Mouse (Mus musculus): ENCODE data around the gene Bckdk. TPM values are rescaled to one million over a fixed set of nuclear protein-coding genes. Genes with fewer than 3 reads are reported as not detected.

The Bckdk gene
- polyA plus RNA-seq, 1 experiment = 166 TPM

DNA sequence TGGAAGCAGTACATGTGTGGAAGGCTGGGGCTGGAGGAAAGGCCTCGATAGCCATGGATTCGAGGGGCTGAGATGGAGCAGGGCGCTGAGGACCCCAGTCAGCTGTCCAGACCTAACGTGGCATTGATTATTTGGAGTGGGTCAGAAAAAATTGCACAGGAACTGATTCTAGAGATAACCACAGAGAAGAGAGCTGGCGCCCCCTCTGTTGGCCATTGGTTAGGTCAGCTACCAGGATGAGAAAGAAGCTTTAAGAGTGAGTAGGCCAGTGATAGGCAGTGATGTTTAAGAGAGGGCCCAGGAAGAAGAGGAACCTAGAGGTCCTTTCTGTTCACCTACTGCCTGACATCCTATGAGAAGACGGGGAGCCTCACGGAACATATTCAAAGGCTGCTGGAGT is 15.4 kb downstream of the Bckdk start:
- TF ChIP-seq GATA1 (IDR thresholded peaks at IDR 0.05; ENCODE audit: low read length) = no peak

DNA sequence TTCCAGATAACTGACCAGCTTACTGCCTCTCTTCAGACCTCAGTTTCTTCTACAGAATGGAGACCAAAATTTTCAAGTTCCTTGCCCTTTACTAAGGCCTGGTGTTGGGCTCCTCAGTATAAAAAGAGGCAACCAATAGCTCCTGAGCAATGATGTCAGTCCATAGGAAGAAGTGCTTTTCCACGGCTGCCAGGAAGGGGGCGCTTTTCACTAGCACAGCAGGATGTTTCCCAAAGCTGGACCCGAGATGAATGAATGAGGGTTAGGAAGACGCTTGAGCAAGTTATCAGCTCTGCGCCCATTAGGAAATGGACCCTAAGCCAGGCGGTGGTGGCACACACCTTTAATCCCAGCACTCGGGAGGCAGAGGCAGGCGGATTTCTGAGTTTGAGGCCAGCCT is 17.6 kb downstream of the Bckdk start:
- no peak for TF ChIP-seq GATA1 (IDR thresholded peaks at IDR 0.05; ENCODE audit: low read length)

DNA sequence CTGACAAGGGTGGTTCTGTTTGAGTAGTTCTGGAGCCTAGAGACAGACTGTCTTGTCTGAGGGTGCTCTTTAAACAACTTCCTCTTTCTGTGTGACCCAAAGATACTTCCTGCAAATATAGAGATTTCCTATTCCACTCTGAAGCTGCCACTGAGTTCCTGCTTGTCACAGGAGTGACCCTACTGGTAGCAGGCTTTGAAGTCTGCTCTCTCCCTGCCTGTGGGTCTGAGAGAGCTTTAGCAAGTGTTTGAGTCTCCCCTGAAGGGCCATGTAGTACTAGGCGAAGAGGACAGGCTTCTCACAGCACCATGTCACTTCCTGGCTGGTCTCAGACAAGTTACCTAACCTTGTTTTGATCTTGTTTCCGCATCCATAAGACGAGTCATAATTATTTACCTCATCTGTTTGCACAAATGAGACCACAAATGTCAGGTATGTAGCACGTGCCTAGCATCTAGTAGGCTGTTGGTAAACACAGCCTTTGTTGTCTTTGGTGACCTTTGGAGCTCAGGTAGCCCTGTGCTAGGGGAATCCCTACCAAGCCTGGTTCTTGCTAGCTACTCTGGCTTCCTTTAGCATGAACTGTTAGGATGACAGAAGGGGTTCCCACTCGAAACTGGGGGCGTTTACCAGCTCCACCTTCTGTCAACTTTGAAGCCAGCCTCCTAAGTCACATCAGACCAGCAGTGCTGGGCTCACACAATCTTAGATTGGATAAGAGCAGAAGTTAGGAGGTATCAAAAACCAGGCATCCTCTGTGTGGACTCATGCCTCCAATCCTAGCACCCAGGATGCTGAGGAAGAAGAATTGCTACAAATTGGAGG is 18.8 kb downstream of the Bckdk start:
- TF ChIP-seq GATA1 (IDR thresholded peaks at IDR 0.05; ENCODE audit: low read length) = no peak

- no peak for TF ChIP-seq GATA1 (IDR thresholded peaks at IDR 0.05; ENCODE audit: low read length)
Measured at GRCm38 (mm10) chr7:127923714-127924113, 19.8 kb downstream of the Bckdk start.

- no peak for TF ChIP-seq GATA1 (IDR thresholded peaks at IDR 0.05; ENCODE audit: low read length)
Measured at GRCm38 (mm10) chr7:127925252-127925651, 21.4 kb downstream of the Bckdk start.

DNA sequence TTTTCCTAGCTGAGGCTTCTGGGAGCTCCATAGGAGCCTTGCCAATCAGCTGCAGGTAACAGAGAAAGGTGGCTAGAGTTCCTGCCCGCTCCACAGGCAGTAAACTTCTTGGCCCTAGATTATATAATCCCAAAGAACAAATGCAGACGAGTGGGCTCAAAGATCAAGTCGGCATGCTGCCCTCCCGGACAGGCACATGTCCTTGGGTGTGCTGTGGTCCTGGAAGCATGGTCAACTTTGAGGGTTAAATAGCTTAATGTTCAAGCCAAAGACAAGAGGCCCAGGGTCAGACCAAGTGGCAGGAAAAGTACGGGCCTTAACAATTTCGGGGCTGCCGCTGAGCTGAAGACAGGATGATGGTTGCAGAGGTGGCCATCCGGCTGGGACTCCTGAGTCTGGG is 22.2 kb downstream of the Bckdk start:
- TF ChIP-seq GATA1 (IDR thresholded peaks at IDR 0.05; ENCODE audit: low read length) = no peak

DNA sequence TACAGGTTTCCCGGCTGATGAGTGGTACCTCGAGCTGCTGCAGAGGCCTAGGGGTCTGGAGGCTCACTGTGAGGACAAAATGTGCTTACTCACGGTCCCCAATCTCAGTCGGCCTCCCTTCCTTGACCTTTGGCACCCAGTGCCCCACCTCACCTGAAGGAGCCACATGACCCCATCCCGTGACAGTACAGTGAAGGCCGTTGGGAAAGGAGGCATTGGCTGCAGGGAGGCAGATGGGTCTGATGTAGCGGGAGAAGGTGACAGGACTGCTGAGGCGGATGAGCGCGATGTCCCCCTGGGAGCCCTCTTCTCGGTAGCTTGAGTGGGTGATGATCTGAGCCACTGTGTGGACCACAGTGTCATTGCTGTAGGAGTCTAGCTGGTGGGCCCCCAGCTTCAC is 23.0 kb downstream of the Bckdk start:
- TF ChIP-seq GATA1 (IDR thresholded peaks at IDR 0.05; ENCODE audit: low read length) = no peak

DNA sequence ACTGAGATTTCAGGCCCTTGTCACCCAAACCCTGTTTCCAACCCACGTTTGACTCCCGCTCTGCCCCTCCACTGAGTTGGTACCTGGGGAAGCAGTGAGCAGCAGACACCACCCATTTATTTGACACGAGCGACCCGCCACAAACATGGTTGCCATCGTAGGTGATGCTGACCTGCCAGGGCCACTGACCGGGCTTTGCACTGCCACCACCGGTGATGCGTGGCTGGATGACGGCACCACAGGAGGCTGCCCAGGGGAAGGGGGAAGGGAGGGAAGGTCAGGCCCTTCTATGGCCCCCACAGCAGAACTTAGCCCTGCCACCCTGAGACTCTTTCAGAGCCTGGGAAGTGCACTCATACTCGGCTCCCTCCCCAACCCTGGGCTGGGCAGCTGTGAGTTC is 23.8 kb downstream of the Bckdk start:
- no peak for TF ChIP-seq GATA1 (IDR thresholded peaks at IDR 0.05; ENCODE audit: low read length)

- TF ChIP-seq GATA1 (IDR thresholded peaks at IDR 0.05; ENCODE audit: low read length) = no peak
Measured at GRCm38 (mm10) chr7:127928596-127928995, 24.7 kb downstream of the Bckdk start.

DNA sequence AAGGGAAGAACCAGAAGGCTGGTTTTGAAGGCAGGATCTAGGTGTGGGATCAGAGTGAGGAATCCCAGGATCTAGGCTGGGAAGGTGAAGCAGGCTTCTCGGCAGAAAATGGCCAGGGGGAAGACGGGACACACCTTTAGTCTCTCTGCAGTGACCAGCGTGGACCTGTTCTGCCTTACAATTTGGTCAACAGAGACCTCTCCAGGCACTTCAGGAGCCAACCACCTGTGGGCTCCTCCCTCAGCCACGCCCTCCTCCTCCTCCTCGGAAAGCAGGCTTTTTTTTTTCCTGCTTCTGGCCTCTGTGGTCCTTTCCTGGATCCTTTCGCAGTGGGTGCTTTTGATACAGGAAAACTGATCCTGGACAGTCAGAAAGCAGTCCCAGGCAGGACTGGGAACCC is 26.0 kb downstream of the Bckdk start, which contains the start of gene Prss8:
Gene Prss8, minus strand, starts transcription at position 182 of the 400 bp plus-strand sequence.
- TF ChIP-seq GATA1 (IDR thresholded peaks at IDR 0.05; ENCODE audit: low read length) = no peak

GRCm38 (mm10) chr7:127930636-127931035 is 26.8 kb downstream of the Bckdk start:
- no peak for TF ChIP-seq GATA1 (IDR thresholded peaks at IDR 0.05; ENCODE audit: low read length)

DNA sequence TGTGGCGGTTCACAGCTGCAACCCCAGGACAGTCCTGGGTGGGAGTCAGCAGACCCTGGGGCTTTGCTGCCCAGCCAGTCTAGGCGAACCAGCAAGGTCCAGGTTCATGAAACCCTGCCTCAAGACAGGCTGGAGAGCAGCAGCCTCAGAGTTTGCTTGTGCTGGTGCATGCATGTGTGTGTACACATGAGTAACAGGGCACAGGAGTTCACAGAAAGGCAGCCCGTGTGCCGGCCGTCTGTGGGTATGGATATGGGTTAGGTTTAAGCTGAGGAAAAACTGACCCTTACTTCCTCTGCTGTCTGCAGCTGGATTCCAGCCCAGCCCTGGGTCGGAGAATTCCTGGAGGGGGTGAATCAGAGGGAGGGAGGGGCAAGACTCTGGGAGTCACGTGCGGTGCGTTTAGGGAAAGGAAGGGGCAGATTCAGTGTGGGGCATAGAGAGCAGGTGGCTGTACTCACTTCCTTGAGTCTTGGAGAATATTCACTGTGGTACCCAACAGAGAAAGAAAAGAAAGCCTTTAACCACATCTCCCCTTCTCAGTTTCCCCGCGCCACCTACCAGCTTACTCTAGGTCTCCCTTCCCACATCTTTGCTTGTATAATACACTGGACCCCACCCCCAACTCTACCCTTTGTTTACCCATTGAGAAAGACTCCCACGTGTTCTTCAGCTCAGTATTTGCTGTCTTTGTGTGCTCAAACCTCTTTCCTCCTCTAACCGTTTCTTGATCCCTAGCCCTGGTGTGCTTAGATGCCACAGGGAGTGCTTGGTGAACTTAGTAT is 27.7 kb downstream of the Bckdk start:
- no peak for TF ChIP-seq GATA1 (IDR thresholded peaks at IDR 0.05; ENCODE audit: low read length)

DNA sequence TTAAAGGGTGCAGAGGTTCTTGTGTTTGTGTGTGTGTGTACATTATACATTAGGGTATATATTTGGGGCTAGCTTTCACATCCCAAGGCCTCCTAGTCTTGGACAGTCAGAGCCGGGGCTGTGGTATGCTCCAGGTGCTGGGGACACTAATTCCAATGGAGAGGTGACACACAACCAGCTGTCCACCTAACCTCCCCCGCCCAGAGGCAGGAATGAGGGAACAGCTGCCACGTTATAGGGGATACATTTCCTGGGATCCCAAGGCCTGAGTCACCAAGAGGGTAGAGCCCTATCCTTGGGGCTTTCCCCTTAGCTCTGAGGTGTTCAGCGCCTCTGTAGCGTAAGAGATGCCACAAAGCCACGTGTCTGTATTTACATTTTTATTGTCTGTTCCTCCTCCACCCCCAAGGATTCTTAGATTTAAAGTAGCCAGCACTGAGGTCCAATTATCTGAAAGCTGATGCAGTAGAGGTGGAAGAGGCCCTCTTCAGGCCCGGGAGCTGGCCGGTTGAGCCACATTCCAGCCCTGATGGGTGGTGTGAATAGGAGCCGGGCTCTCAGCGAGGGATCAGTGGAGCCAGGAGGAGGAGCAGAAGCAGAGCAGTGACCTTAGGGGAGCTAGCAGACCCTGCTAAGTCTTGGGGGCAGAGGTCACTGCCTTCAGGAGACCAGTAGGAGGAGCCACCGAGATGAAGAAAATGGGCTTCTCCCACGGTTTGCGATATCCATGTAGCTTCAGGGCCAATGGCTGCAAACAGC is 28.6 kb downstream of the Bckdk start:
- TF ChIP-seq GATA1 (IDR thresholded peaks at IDR 0.05; ENCODE audit: low read length) = no peak

GRCm38 (mm10) chr7:127934075-127934474 is 30.2 kb downstream of the Bckdk start:
- TF ChIP-seq GATA1 (IDR thresholded peaks at IDR 0.05; ENCODE audit: low read length) = no peak

DNA sequence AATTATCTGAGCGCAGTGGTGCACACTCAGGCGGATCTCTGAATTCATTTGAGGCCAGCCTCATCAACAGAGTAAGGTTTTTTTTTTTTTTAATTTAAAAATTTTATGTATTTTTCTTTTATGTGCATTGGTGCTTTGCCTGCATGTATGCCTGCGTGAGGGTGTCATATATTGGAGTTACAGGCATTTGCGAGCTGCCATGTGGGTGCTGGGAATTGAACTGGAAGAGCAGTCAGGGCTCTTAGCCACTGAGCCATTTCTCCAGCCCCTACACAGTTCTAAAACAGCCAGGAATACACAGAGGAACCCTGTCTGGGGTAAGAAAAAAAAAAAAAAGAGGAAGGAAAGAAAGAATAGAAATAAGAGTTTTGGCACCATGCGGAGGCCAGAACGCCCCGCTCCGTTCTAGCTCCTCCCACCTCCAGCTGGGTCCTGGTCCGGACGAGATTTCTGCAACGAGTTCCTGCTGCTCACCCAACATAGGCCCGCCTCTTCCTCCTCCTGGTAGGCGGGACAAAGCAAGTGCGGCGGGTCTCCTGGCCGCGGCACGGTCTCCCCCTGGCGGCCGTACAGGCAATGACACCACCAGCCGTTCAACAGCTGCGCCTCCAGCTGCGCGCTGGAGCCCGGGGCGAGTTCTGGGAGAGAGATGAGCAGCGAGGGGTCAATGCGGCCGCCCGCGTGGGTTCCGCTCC is 31.3 kb downstream of the Bckdk start:
- TF ChIP-seq GATA1 (IDR thresholded peaks at IDR 0.05; ENCODE audit: low read length) = no peak
